Mouse (Mus musculus): ENCODE measurements around the gene Gins3. TPM values are rescaled to one million over a fixed set of nuclear protein-coding genes. Genes with fewer than 3 reads are reported as not detected.

The Gins3 gene
- total RNA-seq, 4 experiments from 2014 or later = 0.25 to 0.67 (median 0.47) TPM

DNA sequence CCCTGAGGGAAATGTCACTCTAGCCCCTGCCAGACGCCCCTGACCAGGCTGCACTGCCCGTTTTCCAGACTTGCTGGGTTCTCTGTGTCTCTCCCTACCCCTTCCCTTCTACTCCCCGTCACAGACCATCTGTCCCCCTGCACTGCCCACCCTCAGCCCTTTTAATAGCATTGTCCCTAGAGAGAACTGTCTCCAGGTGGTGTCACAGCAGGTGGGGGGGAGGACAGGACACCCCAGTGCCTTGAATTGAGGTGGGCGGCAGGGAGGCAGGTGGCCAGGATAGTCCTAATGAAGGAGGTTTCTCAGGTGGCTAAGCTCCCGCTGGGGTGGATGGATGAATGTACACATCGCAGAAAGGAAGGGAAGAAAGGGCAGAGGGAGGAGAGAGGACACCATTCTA, 61.4 kb downstream of the Gins3 start:
- no peak for DNase-seq (ENCODE audit: low spot score in 2 of 2)

Other genes starting within 250 kb of the Gins3 start
- 1 to 10 TPM; 3.6 to 6.4 (median 5.3) TPM for gene Cfap20, start 198.6 kb upstream of the Gins3 start, total RNA-seq (2022)
- 10 to 100 TPM; 19.8 to 24.9 (median 22.2) TPM for gene Csnk2a2, start 143.4 kb upstream of the Gins3 start, total RNA-seq (2022)
- gene Ccdc113, start 99.4 kb upstream of the Gins3 start, total RNA-seq (2022) = not detected
- not detected for gene Prss54, start 57.1 kb upstream of the Gins3 start, total RNA-seq (2022)
- 1 to 10 TPM; 3.6 to 4.0 (median 3.9) TPM for gene Ndrg4, start 43.5 kb downstream of the Gins3 start, total RNA-seq (2022)
- 10 to 100 TPM; 14.2 to 15.5 (median 14.9) TPM for gene Setd6, start 82.4 kb downstream of the Gins3 start, total RNA-seq (2022)
- gene Cnot1, start 174.0 kb downstream of the Gins3 start, total RNA-seq (2022) = 10 to 100 TPM; 59.0 to 80.5 (median 64.4) TPM
- gene Sap18b, start 191.9 kb downstream of the Gins3 start, total RNA-seq (2022) = 10 to 100 TPM; 46.8 to 88.6 (median 67.0) TPM
- 1 to 10 TPM; 5.2 to 6.8 (median 5.6) TPM for gene Slc38a7, start 220.1 kb downstream of the Gins3 start, total RNA-seq (2022)

Measured in gastrocnemius, adult 8-10 months (tissue).